Mouse (Mus musculus) erythroblast, adult 5-6 weeks (primary cell): ENCODE data around the gene Plek. TPM values are rescaled to one million over a fixed set of nuclear protein-coding genes. Genes with fewer than 3 reads are reported as not detected.

ENCODE experiments used
- ATAC-seq: replicated peaks from 2 replicates; pipeline ENCODE4 v1.8.0; 2016; ENCODE audit warnings: moderate number of reproducible peaks, mild to moderate bottlenecking, moderate TSS enrichment, inconsistent platforms; ENCODE audit not compliant: poor library complexity, low FRiP score, severe bottlenecking
- total RNA-seq, 2 experiments: library from RNA; stranded (forward) in 1 of 2; stranded (reverse) in 1 of 2; fragments of 150-400 nt in 1 of 2; fragments of 200-764, 138-1000 nt in 1 of 2; gene quantifications; 2 replicates each; pipeline versions ENCODE4 v1.2.3 to v1.2.4; 2015 to 2017; ENCODE audit warnings: low replicate concordance in 2 of 2

Plek gene
- total RNA-seq, 2 experiments from 2014 or later = 25.0 to 28.0 TPM

- ATAC-seq = no peak
Measured at GRCm38 (mm10) chr11:17002739-17003373, 49.3 kb downstream of the Plek start.

- no peak for ATAC-seq
Measured at GRCm38 (mm10) chr11:17000353-17001334, 51.5 kb downstream of the Plek start.

GRCm38 (mm10) chr11:16999933-17000332, 52.2 kb downstream of the Plek start:
- ATAC-seq = no peak

- no peak for ATAC-seq
Measured at GRCm38 (mm10) chr11:16999387-16999786, 52.8 kb downstream of the Plek start.

GRCm38 (mm10) chr11:16997465-16997864, 54.7 kb downstream of the Plek start:
- no peak for ATAC-seq

- no peak for ATAC-seq
Measured at GRCm38 (mm10) chr11:16996818-16997217, 55.4 kb downstream of the Plek start.

- ATAC-seq = no peak
Measured at GRCm38 (mm10) chr11:16992880-16993279, 59.3 kb downstream of the Plek start.

GRCm38 (mm10) chr11:16989885-16990284, 62.3 kb downstream of the Plek start:
- no peak for ATAC-seq

GRCm38 (mm10) chr11:16987745-16988328, 64.3 kb downstream of the Plek start:
- no peak for ATAC-seq

GRCm38 (mm10) chr11:16986550-16987187, 65.5 kb downstream of the Plek start:
- no peak for ATAC-seq

- ATAC-seq = no peak
Measured at GRCm38 (mm10) chr11:16978161-16978707, 73.9 kb downstream of the Plek start.

GRCm38 (mm10) chr11:16977611-16978010, 74.6 kb downstream of the Plek start:
- no peak for ATAC-seq

GRCm38 (mm10) chr11:16976937-16977336, 75.2 kb downstream of the Plek start:
- ATAC-seq = no peak

GRCm38 (mm10) chr11:16973086-16973485, 79.1 kb downstream of the Plek start:
- ATAC-seq = no peak

GRCm38 (mm10) chr11:16972027-16972426, 80.2 kb downstream of the Plek start:
- no peak for ATAC-seq

GRCm38 (mm10) chr11:16969650-16970049, 82.5 kb downstream of the Plek start:
- no peak for ATAC-seq

- ATAC-seq = no peak
Measured at GRCm38 (mm10) chr11:16967806-16968205, 84.4 kb downstream of the Plek start.

GRCm38 (mm10) chr11:16958520-16958919, 93.7 kb downstream of the Plek start:
- ATAC-seq = peak; percentile 62; the same call in 1 of the 2 replicates

GRCm38 (mm10) chr11:16957030-16957429, 95.2 kb downstream of the Plek start:
- ATAC-seq = no peak
